Mouse (Mus musculus) MEL (cell line): ENCODE measurements at regions not wholly inside any gene's neighbourhood (a gene's known extent, or its start where the extent isn't known, plus 50 kb on each side); places are given as distances from the start of the nearest gene placed in this dataset.

Source experiments
- CTCF ChIP-seq, 3 experiments: IDR thresholded peaks in 2 of 3; conservative IDR thresholded peaks in 1 of 3; 2 replicates each; pipeline ENCODE4 v1.5.1; 2011 to 2012; ENCODE audit warnings: low read length in 3 of 3, low read depth in 2 of 3, mild to moderate bottlenecking in 2 of 3, improper control_type of control experiment in 1 of 3, inconsistent platforms in 1 of 3, mixed read lengths in 1 of 3, moderate library complexity in 1 of 3; ENCODE audit not compliant: control insufficient read depth in 1 of 3, insufficient read depth in 1 of 3, poor library complexity in 1 of 3, severe bottlenecking in 1 of 3
- GATA1 ChIP-seq: IDR thresholded peaks from 2 replicates; pipeline ENCODE4 v1.6.1; 2011; ENCODE audit warnings: low read depth, low read length, improper control_type of control experiment
- POLR2A ChIP-seq, 2 experiments: IDR thresholded peaks; 2 replicates each; pipeline ENCODE4 v1.6.1; 2011 to 2012; ENCODE audit warnings: low read length in 2 of 2, mild to moderate bottlenecking in 2 of 2, control low read depth in 1 of 2, improper control_type of control experiment in 1 of 2, low read depth in 1 of 2, moderate library complexity in 1 of 2; ENCODE audit not compliant: control insufficient read depth in 1 of 2, insufficient read depth in 1 of 2, poor library complexity in 1 of 2
- TAL1 ChIP-seq: IDR thresholded peaks from 2 replicates; pipeline ENCODE4 v1.6.1; 2012; ENCODE audit warnings: mild to moderate bottlenecking, inconsistent platforms, low read length, moderate library complexity, mixed read lengths

- TF ChIP-seq GATA1 (no peak), CTCF (IDR thresholded peaks at IDR 0.05 in 2 of 3, conservative IDR thresholded peaks at IDR 0.05 in 1 of 3; ENCODE audit: control insufficient read depth in 1 of 3, insufficient read depth in 1 of 3, low read depth in 2 of 3, low read length in 3 of 3, poor library complexity in 1 of 3, severe bottlenecking in 1 of 3) (no peak), POLR2A (IDR thresholded peaks at IDR 0.05; ENCODE audit: control insufficient read depth in 1 of 2, insufficient read depth in 1 of 2, low read depth in 1 of 2, low read length in 2 of 2, poor library complexity in 1 of 2) (no peak), TAL1 (no peak)
Observed at GRCm38 (mm10) chr11:109034596-109034995, 109.6 kb downstream of the E030025P04Rik start.
